Mouse (Mus musculus) G1E (cell line): ENCODE measurements around the gene Arsk. TPM values are rescaled to one million over a fixed set of nuclear protein-coding genes. Genes with fewer than 3 reads are reported as not detected.
A peak's percentile ranks its signal among the peaks of the same experiment; 100 is the strongest.

Experiments
- ATAC-seq: 2 replicates; pipeline ENCODE4 v1.8.0; 2016; ENCODE audit warnings: mild to moderate bottlenecking; ENCODE audit not compliant: insufficient number of reproducible peaks, poor library complexity, low FRiP score, severe bottlenecking; ENCODE audit errors: extremely low read depth
- DNase-seq: peaks from one replicate; pipeline ENCODE4 v3.0.0; 2012; ENCODE audit warnings: low spot score
- H3K27me3 ChIP-seq: 2 replicates; pipeline ENCODE4 v1.6.1; 2012; ENCODE audit warnings: mild to moderate bottlenecking, low read length, inconsistent platforms; ENCODE audit not compliant: insufficient read depth
- H3K36me3 ChIP-seq: replicated peaks from 2 replicates; pipeline ENCODE3; 2012; ENCODE audit warnings: mild to moderate bottlenecking, inconsistent platforms
- H3K4me1 ChIP-seq: 2 replicates; pipeline ENCODE4 v1.6.1; 2012; ENCODE audit warnings: low read depth, low read length, inconsistent platforms, mixed read lengths; ENCODE audit not compliant: insufficient read depth
- H3K4me3 ChIP-seq: 2 replicates; pipeline ENCODE4 v1.5.1; 2012; ENCODE audit warnings: low read depth, mild to moderate bottlenecking, inconsistent platforms, low read length, moderate library complexity, mixed read lengths
- H3K9me3 ChIP-seq: replicated peaks from 2 replicates; pipeline ENCODE4 v1.6.1; 2012; ENCODE audit warnings: inconsistent platforms
- CTCF ChIP-seq: IDR thresholded peaks from 2 replicates; pipeline ENCODE4 v1.5.1; 2012; ENCODE audit warnings: low read depth, low read length, inconsistent platforms, mixed read lengths
- GATA1 ChIP-seq: IDR thresholded peaks from 2 replicates; pipeline ENCODE4 v1.6.1; 2012; ENCODE audit warnings: borderline replicate concordance, low read length, inconsistent platforms, mixed read lengths
- GATA2 ChIP-seq: IDR thresholded peaks from 2 replicates; pipeline ENCODE4 v1.6.1; 2012; ENCODE audit warnings: low read depth, low read length, inconsistent platforms, borderline replicate concordance
- POLR2AphosphoS5 ChIP-seq: IDR thresholded peaks from 2 replicates; pipeline ENCODE4 v1.6.1; 2012; ENCODE audit warnings: low read depth, low read length, inconsistent platforms; ENCODE audit not compliant: insufficient replicate concordance
- TAL1 ChIP-seq: conservative IDR thresholded peaks from 2 replicates; pipeline ENCODE4 v1.6.1; 2012; ENCODE audit warnings: low read depth, low read length, inconsistent platforms, mixed read lengths
- polyA plus RNA-seq: library from polyadenylated mRNA; stranded (reverse); fragments of >175 nt; gene quantifications from 2 replicates; pipeline ENCODE4 v1.2.3, GENCODE M21; 2012
- total RNA-seq, 2 experiments: library from RNA; stranded (forward) in 1 of 2; stranded (reverse) in 1 of 2; fragments of 200-1000 nt in 1 of 2; fragments of >200 nt in 1 of 2; fragmentation: Nextera tagmentation in 1 of 2; gene quantifications; 2 replicates each; pipeline ENCODE4 v1.2.3; 2014 to 2017

The Arsk gene
- total and polyA plus RNA-seq, 3 experiments: 2.5 to 16.6 (median 7.0) TPM

- DNase-seq: no peak
- Histone ChIP-seq H3K27me3 (peaks cover 12% of the 10 kb centered on the region), H3K9me3 (peaks cover 10% of the 10 kb centered on the region), H3K4me1 (peaks cover 12% of the 10 kb centered on the region), H3K36me3 (peaks cover 13% of the 10 kb centered on the region), H3K4me3 (no peak overlapping the region)
- ATAC-seq: no peak
- no peak for TF ChIP-seq POLR2AphosphoS5
- no peak for TF ChIP-seq CTCF
- no peak for TF ChIP-seq TAL1
- TF ChIP-seq GATA1: no peak
- TF ChIP-seq GATA2: no peak
These were observed 38.9 kb downstream of the Arsk start for GRCm38 (mm10) chr13:76059591-76059990.

GRCm38 (mm10) chr13:76057267-76058069 lies 41.0 kb downstream of the Arsk start:
- peaks cover 5% of the 10 kb centered on the region for H3K36me3 ChIP-seq

GRCm38 (mm10) chr13:76056896-76057266 lies 41.6 kb downstream of the Arsk start, which contains the start of gene Gpr150:
Gene Gpr150 (minus strand): TSS chr13:76056996.
- Histone ChIP-seq H3K4me1 (peaks cover 12% of the 10 kb centered on the region), H3K9me3 (peaks cover 10% of the 10 kb centered on the region), H3K4me3 (peak within 1 kb of the TSS; percentile 72), H3K36me3 (peaks cover under 1% of the 10 kb centered on the region), H3K27me3 (peaks cover 12% of the 10 kb centered on the region)
- TF ChIP-seq GATA1: no peak
- TF ChIP-seq GATA2: no peak
- TF ChIP-seq TAL1: no peak
- TF ChIP-seq CTCF: no peak
- no peak for TF ChIP-seq POLR2AphosphoS5
- ATAC-seq (no peak), DNase-seq (no peak)

More at GRCm38 (mm10) chr13:76057267-76058069, 41.0 kb downstream of the Arsk start:
- no peak overlapping the region for H3K4me3 ChIP-seq
- peaks cover 12% of the 10 kb centered on the region for H3K4me1 ChIP-seq
- TF ChIP-seq POLR2AphosphoS5: no peak
- peaks cover 12% of the 10 kb centered on the region for H3K27me3 ChIP-seq
- ATAC-seq (no peak), DNase-seq (no peak)
- H3K9me3 ChIP-seq: peaks cover 10% of the 10 kb centered on the region

- TF ChIP-seq GATA1 (no peak), TAL1 (no peak), CTCF (no peak), POLR2AphosphoS5 (no peak)
- DNase-seq (peak; percentile 1), ATAC-seq (no peak)
- Histone ChIP-seq H3K4me1 (peaks cover 12% of the 10 kb centered on the region), H3K36me3 (no peaks in the 10 kb centered on the region), H3K9me3 (peaks cover 10% of the 10 kb centered on the region), H3K27me3 (peaks cover 12% of the 10 kb centered on the region), H3K4me3 (peak overlapping the region; percentile 72; the same call in 1 of the 2 replicates)
These were observed 42.2 kb downstream of the Arsk start for GRCm38 (mm10) chr13:76056261-76056724.

- H3K9me3 ChIP-seq: peaks cover 10% of the 10 kb centered on the region
- H3K36me3 ChIP-seq: no peaks in the 10 kb centered on the region
- H3K4me3 ChIP-seq: peak overlapping the region; percentile 72
- DNase-seq (peak; percentile 48), ATAC-seq (peak; percentile 49)
- peaks cover 12% of the 10 kb centered on the region for H3K27me3 ChIP-seq
- TF ChIP-seq CTCF (no peak), TAL1 (no peak), POLR2AphosphoS5 (no peak), GATA2 (no peak), GATA1 (no peak)
- peaks cover 12% of the 10 kb centered on the region for H3K4me1 ChIP-seq
These were observed 42.8 kb downstream of the Arsk start for GRCm38 (mm10) chr13:76055391-76056232.

- no peaks in the 10 kb centered on the region for H3K9me3 ChIP-seq
- no peak for DNase-seq
- no peaks in the 10 kb centered on the region for H3K36me3 ChIP-seq
- no peaks in the 10 kb centered on the region; the same call in 1 of the 2 replicates for H3K27me3 ChIP-seq
- TF ChIP-seq CTCF: no peak
- no peak for TF ChIP-seq POLR2AphosphoS5
- TF ChIP-seq TAL1: no peak
- no peak for TF ChIP-seq GATA1
- no peak for TF ChIP-seq GATA2
- no peak for ATAC-seq
- no peak overlapping the region for H3K4me3 ChIP-seq
- no peaks in the 10 kb centered on the region for H3K4me1 ChIP-seq
These were observed 53.5 kb downstream of the Arsk start for GRCm38 (mm10) chr13:76044971-76045370.
